Mouse (Mus musculus) intestine, embryonic 14.5 days (tissue): ENCODE measurements around the gene Gpr132. TPM values are rescaled to one million over a fixed set of nuclear protein-coding genes. Genes with fewer than 3 reads are reported as not detected.

Experiments
- ATAC-seq: fragments of 200-750 bp; cut with Nextera tagmentation; replicated peaks from 2 replicates; pipeline ENCODE4 v1.8.0; 2017; ENCODE audit warnings: low read depth, moderate number of reproducible peaks, moderate TSS enrichment, moderate library complexity; ENCODE audit not compliant: low FRiP score, low TSS enrichment
- DNase-seq: peaks from one replicate; pipeline ENCODE4 v3.0.0-alpha.2; 2018; ENCODE audit warnings: low spot score
- H3K27ac ChIP-seq: fragments of 300-500 bp; sonication (generic); 2 replicates; pipeline ENCODE4 v1.5.1; 2014; ENCODE audit warnings: low read depth, mild to moderate bottlenecking, control low read depth
- H3K27me3 ChIP-seq: fragments of 300-500 bp; sonication (generic); replicated peaks from 2 replicates; pipeline ENCODE4 v1.6.1; 2014; ENCODE audit warnings: low read length, control low read depth; ENCODE audit not compliant: control insufficient read depth, insufficient read depth
- H3K36me3 ChIP-seq: fragments of 300-500 bp; sonication (generic); 2 replicates; pipeline ENCODE4 v1.6.1; 2014; ENCODE audit warnings: low read length, control low read depth; ENCODE audit not compliant: control insufficient read depth, insufficient read depth
- H3K4me1 ChIP-seq: fragments of 300-500 bp; sonication (generic); replicated peaks from 2 replicates; pipeline ENCODE4 v1.6.1; 2014; ENCODE audit warnings: low read length, control low read depth, mixed read lengths; ENCODE audit not compliant: control insufficient read depth, insufficient read depth
- H3K4me2 ChIP-seq: fragments of 300-500 bp; sonication (generic); 2 replicates; pipeline ENCODE4 v1.6.1; 2014; ENCODE audit warnings: low read length
- H3K4me3 ChIP-seq: fragments of 300-500 bp; sonication (generic); 2 replicates; pipeline ENCODE4 v1.5.1; 2014; ENCODE audit warnings: low read depth, low read length, control low read depth, mixed read lengths
- H3K9ac ChIP-seq: fragments of 300-500 bp; sonication (generic); 2 replicates; pipeline ENCODE4 v1.6.1; 2014; ENCODE audit warnings: mild to moderate bottlenecking, low read length
- H3K9me3 ChIP-seq: fragments of 300-500 bp; sonication (generic); 2 replicates; pipeline ENCODE4 v1.6.1; 2016; ENCODE audit warnings: low read length, control low read depth; ENCODE audit not compliant: control insufficient read depth
- WGBS: fragments of 180-500 bp; shearing (Covaris S2); extraction: QIAGEN DNeasy Blood & Tissue Kit; methylation state at CpG from one replicate; pipeline ENCODE4 v1.1.7; 2014; 5-methylcytosine and 5-hydroxymethylcytosine counted together
- polyA plus RNA-seq: library from polyadenylated mRNA; unstranded; fragments of >200 nt; fragmentation: Nextera tagmentation; extraction: Ambion mirVana; gene quantifications from 2 replicates; pipeline ENCODE4 v1.2.1, GENCODE M21; 2014

Gpr132 gene
- polyA plus RNA-seq, 1 experiment from 2014 or later: 0.50 TPM

DNA sequence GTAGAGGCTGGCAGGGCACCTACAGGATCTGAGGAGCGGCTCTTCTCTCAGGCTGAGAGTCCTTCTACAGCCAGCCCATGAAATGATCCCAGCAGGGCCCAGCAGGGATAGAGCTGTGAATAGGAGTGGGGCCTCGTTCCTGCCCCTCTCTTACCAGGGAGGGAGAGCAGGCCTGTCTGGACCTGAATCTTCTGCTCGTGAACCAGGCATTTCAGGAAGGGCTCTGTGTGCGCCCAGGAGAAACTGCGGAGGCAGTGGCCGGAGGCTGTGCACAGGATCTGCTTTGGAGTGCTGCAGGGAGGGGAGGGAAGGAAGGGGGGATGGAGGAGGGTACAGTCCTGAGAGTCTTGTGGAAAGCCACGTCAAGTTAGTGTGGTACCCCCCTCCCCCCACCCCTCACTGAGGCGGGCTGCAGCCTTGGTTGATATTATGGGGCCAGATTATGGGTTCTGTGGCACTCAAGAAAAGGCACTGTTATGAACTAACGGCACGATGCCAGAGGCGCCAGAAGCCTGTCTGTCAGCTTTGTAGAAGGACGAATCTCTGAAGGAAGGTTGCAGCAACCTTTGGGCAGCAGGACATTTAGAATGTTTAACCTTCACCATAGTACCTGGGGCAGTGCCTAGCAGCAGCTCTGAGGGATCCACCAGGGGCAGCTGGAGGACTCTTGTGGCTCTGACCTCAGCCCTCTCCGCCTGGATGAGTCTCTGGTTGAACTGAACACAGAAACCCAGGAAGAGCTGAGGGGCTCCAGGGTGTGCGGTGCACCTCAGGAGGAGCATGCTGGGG lies 53.2 kb downstream of the Gpr132 start:
- no peaks in the 10 kb centered on the region for H3K4me1 ChIP-seq
- no peaks in the 10 kb centered on the region for H3K27me3 ChIP-seq
- peaks cover 52% of the 10 kb centered on the region for H3K36me3 ChIP-seq
- H3K9ac ChIP-seq: no peak overlapping the region
- no peak for ATAC-seq
- H3K4me2 ChIP-seq: no peak overlapping the region
- H3K9me3 ChIP-seq: no peaks in the 10 kb centered on the region
- H3K27ac ChIP-seq: no peak overlapping the region
- WGBS: 71% methylated on average over 14 of the region's 14 CpGs
- no peak overlapping the region for H3K4me3 ChIP-seq
- no peak for DNase-seq

- ATAC-seq (no peak), DNase-seq (no peak)
- no peaks in the 10 kb centered on the region for H3K27me3 ChIP-seq
- peaks cover under 1% of the 10 kb centered on the region; the same call in 1 of the 2 replicates for H3K4me1 ChIP-seq
- no peak overlapping the region for H3K9ac ChIP-seq
- H3K9me3 ChIP-seq: no peaks in the 10 kb centered on the region
- H3K4me3 ChIP-seq: no peak overlapping the region
- no peak overlapping the region for H3K4me2 ChIP-seq
- WGBS: 89% methylated on average over 7 of the region's 7 CpGs
- peaks cover 37% of the 10 kb centered on the region for H3K36me3 ChIP-seq
- H3K27ac ChIP-seq: no peak overlapping the region
These were observed 54.7 kb downstream of the Gpr132 start for GRCm38 (mm10) chr12:112813370-112813769.

- DNase-seq: no peak
- no peak overlapping the region for H3K27ac ChIP-seq
- H3K4me3 ChIP-seq: no peak overlapping the region
- no peak overlapping the region for H3K9ac ChIP-seq
- no peaks in the 10 kb centered on the region for H3K9me3 ChIP-seq
- no peak for ATAC-seq
- H3K36me3 ChIP-seq: peaks cover 12% of the 10 kb centered on the region; the same call in 1 of the 2 replicates
- WGBS: 61% methylated on average over 19 of the region's 19 CpGs
- no peaks in the 10 kb centered on the region for H3K27me3 ChIP-seq
- H3K4me1 ChIP-seq: peaks cover 2% of the 10 kb centered on the region; the same call in 1 of the 2 replicates
- H3K4me2 ChIP-seq: peak overlapping the region; percentile 98
These were observed 57.7 kb downstream of the Gpr132 start for GRCm38 (mm10) chr12:112810092-112810885.

- Histone ChIP-seq H3K4me3 (peak overlapping the region; percentile 61), H3K36me3 (0 out of 2 replicates have a peak, but pooled peaks cover 7% of the 10 kb centered on the region), H3K4me2 (peak overlapping the region; percentile 98), H3K9me3 (no peaks in the 10 kb centered on the region), H3K4me1 (peaks cover 2% of the 10 kb centered on the region; the same call in 1 of the 2 replicates), H3K27ac (no peak overlapping the region), H3K9ac (peak overlapping the region; percentile 54), H3K27me3 (no peaks in the 10 kb centered on the region)
- WGBS: 23% methylated on average over 8 of the region's 8 CpGs
- ATAC-seq (no peak), DNase-seq (no peak)
These were observed 58.4 kb downstream of the Gpr132 start for GRCm38 (mm10) chr12:112809641-112810040.

DNA sequence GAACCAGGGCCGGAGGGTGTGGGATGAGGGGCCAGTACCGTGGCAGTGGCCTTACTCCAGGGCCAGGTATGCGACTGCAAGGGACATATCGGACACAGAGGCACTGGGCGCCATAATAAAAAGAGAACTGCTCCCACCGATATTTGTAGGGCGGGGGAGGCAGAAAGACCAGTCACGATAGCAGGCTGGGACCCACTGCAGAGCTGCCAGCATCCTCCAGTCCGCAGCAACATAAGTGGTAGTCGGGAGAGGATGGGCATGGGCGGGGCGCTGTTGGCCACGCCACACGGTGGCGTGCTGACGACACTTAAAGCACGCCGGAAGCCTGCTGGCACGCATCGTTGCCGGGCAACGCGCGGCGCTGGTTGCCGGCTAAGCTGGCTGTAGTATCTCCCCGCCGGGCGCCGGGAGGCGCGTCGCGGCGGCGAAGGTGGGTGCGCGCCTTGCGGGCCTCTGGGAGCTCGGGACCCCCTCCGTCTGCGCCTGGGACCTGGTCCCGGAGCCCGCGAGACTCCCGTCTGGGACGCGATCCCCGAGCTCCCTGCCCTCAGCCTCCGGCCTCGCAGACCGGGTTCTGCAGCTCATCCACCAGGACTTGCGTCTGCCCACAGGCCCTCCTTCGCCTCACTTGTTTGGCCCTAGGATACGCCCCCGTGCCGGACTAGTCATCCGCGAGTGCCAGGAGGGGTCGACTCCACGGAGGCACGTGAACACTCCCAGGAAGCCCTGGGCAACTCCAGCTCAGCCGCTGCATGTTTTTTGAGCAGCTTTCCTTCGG lies 59.3 kb downstream of the Gpr132 start, which contains the start of gene Clba1:
Gene Clba1, plus strand, starts transcription at position 351 of the 778 bp plus-strand sequence.
- H3K9me3 ChIP-seq: no peaks in the 10 kb centered on the region
- peak within 1 kb of the TSS; percentile 54 for H3K9ac ChIP-seq
- peaks cover 2% of the 10 kb centered on the region; the same call in 1 of the 2 replicates for H3K4me1 ChIP-seq
- H3K4me3 ChIP-seq: peak within 1 kb of the TSS; percentile 61
- DNase-seq (peak; percentile 89), ATAC-seq (peak; percentile 90)
- no peak within 1 kb of the TSS for H3K27ac ChIP-seq
- peak within 1 kb of the TSS; percentile 98 for H3K4me2 ChIP-seq
- no peaks in the 10 kb centered on the region for H3K27me3 ChIP-seq
- under 1% methylated on average over 63 of the region's 64 CpGs for WGBS
- H3K36me3 ChIP-seq: no peaks in the 10 kb centered on the region

DNA sequence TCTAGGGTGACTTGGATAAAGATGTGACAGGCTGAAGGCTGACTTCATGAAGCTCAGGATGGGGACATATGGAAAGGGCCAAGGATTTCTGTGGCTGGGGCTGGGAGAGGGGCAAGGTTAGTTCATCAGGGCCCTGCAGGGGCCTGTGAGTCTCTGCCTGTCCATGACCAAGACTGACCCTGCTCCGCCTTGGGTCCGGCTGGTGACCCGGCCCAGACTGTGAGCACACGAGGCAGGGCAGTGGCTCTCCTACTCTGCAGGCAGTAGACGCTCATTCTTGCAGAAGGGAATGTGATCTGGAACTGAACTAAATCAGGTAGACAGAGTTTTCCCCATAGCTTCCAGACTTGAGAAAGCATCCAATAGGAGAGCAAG lies 59.8 kb downstream of the Gpr132 start:
- peak; percentile 36 for ATAC-seq
- 67% methylated on average over 5 of the region's 5 CpGs for WGBS

GRCm38 (mm10) chr12:112807796-112808195 lies 60.2 kb downstream of the Gpr132 start:
- no peaks in the 10 kb centered on the region for H3K27me3 ChIP-seq
- H3K27ac ChIP-seq: no peak overlapping the region
- DNase-seq: no peak
- H3K9me3 ChIP-seq: no peaks in the 10 kb centered on the region
- H3K36me3 ChIP-seq: no peaks in the 10 kb centered on the region
- no peak overlapping the region for H3K4me2 ChIP-seq
- no peak overlapping the region for H3K9ac ChIP-seq
- peaks cover 2% of the 10 kb centered on the region; the same call in 1 of the 2 replicates for H3K4me1 ChIP-seq
- 67% methylated on average over 4 of the region's 4 CpGs for WGBS
- no peak overlapping the region for H3K4me3 ChIP-seq
- ATAC-seq: no peak

More for the DNA sequence above, 59.8 kb downstream of the Gpr132 start:
- Histone ChIP-seq H3K4me1 (peaks cover 2% of the 10 kb centered on the region; the same call in 1 of the 2 replicates), H3K27ac (no peak overlapping the region), H3K4me2 (peak overlapping the region; percentile 98), H3K9ac (peak overlapping the region; percentile 54), H3K36me3 (no peaks in the 10 kb centered on the region), H3K9me3 (no peaks in the 10 kb centered on the region), H3K4me3 (peak overlapping the region; percentile 61), H3K27me3 (no peaks in the 10 kb centered on the region)
- no peak for DNase-seq

GRCm38 (mm10) chr12:112806044-112806443 lies 62.0 kb downstream of the Gpr132 start:
- Histone ChIP-seq H3K4me3 (no peak overlapping the region), H3K9me3 (no peaks in the 10 kb centered on the region), H3K4me2 (no peak overlapping the region), H3K27me3 (peaks cover 13% of the 10 kb centered on the region), H3K4me1 (peaks cover 5% of the 10 kb centered on the region; the same call in 1 of the 2 replicates), H3K27ac (no peak overlapping the region), H3K36me3 (no peaks in the 10 kb centered on the region), H3K9ac (no peak overlapping the region)
- ATAC-seq: no peak
- 76% methylated on average over 6 of the region's 6 CpGs for WGBS
- DNase-seq: no peak
